Mouse (Mus musculus) left cerebral cortex, postnatal 14 days (tissue): ENCODE results near the gene Rcc2. TPM values are rescaled to one million over a fixed set of nuclear protein-coding genes. Genes with fewer than 3 reads are reported as not detected.

Experiments used
- DNase-seq, 2 experiments: peaks; one replicate each; pipeline ENCODE4 v3.0.0; 2021 to 2022; ENCODE audit warnings: low spot score in 2 of 2, mixed read lengths in 1 of 2
- intact Hi-C: fragments of 180-260 bp; cut with DNase I; formaldehyde crosslinking; loops from one replicate; pipeline ENCODE4 v1.15.1; 2025
- long read RNA-seq, 2 experiments: library from polyadenylated mRNA; stranded (forward); transcript quantifications; one replicate each; pipeline ENCODE4 v2.0.0; 2021
- total RNA-seq, 2 experiments: library from RNA; stranded (reverse); gene quantifications; 2 replicates each; pipeline ENCODE4 v1.2.3; 2021

Rcc2 gene
- 10 to 100 TPM; 67.2 to 69.5 TPM for total RNA-seq
- long read RNA-seq, experiment 1, transcript Rcc2-201 (13 exons, 3,767 nt): major isoform, 29 of 87 reads
- long read RNA-seq, experiment 1, partial matches to known transcripts: 46 of 87 reads
- long read RNA-seq, experiment 1, other reads (novel, unspliced or antisense): 12 of 87 reads
- long read RNA-seq, experiment 2, transcript Rcc2-201 (13 exons, 3,767 nt): major isoform, 27 of 79 reads
- long read RNA-seq, experiment 2, partial matches to known transcripts: 37 of 79 reads
- long read RNA-seq, experiment 2, other reads (novel, unspliced or antisense): 15 of 79 reads

GRCm38 (mm10) chr4:140700269-140701018 lies at the start of gene Rcc2:
Rcc2 (plus strand) TSS chr4:140700541.
- intact Hi-C loops: no loop called here
- no peak for DNase-seq

DNA sequence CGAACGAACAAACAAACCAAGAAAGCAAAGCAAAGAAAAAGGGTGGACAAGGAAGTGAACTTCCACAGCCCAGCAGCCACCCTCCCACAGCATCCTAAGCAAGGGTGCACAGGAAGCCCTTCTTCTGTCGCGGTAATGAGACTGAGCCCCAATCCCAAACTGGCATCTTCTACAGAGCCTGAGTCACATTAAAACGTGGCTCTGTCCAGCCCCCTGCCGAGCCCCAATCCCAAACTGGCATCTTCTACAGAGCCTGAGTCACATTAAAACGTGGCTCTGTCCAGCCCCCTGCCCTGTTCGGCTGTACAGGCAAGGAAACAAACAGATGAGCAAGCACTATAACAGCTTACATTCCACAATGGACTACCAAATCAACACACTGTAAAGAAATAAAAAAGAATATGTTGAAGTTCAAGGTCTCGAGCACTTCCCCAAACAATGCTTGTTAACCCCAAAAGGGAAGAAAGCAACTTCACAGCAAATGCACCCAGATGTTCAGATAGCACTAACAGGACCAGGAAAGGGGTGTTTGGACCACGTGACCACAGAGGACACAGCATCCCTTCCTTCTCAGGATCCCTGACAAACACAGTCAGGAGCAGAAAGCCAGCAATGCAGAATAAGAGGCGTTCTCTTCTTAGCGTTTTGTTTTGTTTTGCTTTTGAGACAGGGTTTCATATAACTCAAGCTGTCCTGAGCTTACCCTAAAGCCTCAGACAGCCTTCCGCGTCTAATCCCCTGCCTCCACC lies 46.3 kb upstream of the Rcc2 start:
- intact Hi-C loops: no loop called here
- no peak for DNase-seq

GRCm38 (mm10) chr4:140654798-140655197 lies 45.5 kb upstream of the Rcc2 start:
- DNase-seq: no peak
- intact Hi-C loops: no loop called here

DNA sequence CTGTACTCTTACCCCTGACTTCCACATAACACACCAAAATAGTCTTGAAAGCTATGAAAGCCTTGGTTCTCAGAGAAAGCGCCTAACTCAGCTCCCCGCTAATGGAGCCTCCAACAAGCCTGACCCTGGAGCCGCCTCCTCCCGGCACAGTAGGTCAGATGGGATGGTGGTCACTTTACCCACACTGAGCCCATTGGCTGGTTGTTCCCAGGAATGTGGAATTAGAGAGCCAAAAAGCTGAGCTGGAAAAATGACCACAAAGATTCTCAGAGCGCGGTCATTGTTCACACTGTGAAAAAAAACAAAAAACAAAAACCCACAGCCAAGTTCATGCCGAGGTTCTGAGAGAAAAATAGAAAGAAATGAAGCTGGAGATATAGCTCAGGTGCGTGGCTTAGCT lies 43.8 kb upstream of the Rcc2 start:
- no peak for DNase-seq
- intact Hi-C loops: no loop called here

GRCm38 (mm10) chr4:140657681-140658575 lies 42.4 kb upstream of the Rcc2 start:
- intact Hi-C loops: no loop called here

GRCm38 (mm10) chr4:140661406-140662022 lies 38.8 kb upstream of the Rcc2 start:
- DNase-seq: no peak
- intact Hi-C loops: no loop called here

More at GRCm38 (mm10) chr4:140657681-140658575, 42.4 kb upstream of the Rcc2 start:
- peak; percentile 81 to 85 for DNase-seq

GRCm38 (mm10) chr4:140662453-140662852 lies 37.9 kb upstream of the Rcc2 start:
- intact Hi-C loops: no loop called here
- no peak for DNase-seq

GRCm38 (mm10) chr4:140662882-140663585 lies 37.3 kb upstream of the Rcc2 start:
- intact Hi-C loops: no loop called here
- DNase-seq: no peak

DNA sequence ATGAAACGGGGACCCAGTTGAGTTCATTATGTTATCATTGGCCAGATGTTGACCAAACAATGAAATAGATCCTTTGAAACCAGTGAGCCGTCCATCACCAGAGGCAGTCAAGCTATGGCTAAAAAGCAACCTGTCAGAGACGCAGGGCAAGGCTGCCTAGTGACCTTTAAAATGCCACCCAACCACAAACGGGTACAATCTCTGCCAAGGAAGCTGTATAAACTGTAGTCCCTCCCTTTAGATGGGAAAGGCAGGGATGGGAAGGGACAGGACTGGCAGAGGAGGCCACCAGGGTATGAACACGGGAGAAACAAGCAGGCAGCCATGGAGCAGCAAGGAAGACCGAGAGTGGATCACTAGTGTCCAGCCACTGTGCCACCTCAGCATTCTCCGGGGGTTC lies 35.3 kb upstream of the Rcc2 start:
- no peak for DNase-seq
- intact Hi-C loops: no loop called here

GRCm38 (mm10) chr4:140665760-140666159 lies 34.6 kb upstream of the Rcc2 start, which contains the start of gene Arhgef10l:
Arhgef10l (minus strand) TSS chr4:140666012.
- intact Hi-C loops: no loop called here
- no peak for DNase-seq

- intact Hi-C loops: no loop called here
- no peak for DNase-seq
These were observed 32.5 kb upstream of the Rcc2 start for GRCm38 (mm10) chr4:140667802-140668201.

GRCm38 (mm10) chr4:140673527-140674264 lies 26.6 kb upstream of the Rcc2 start:
- no peak for DNase-seq
- intact Hi-C loops: loop anchor here (1.0 to 10.0 kb wide), 3 partner anchors 81 to 429 kb away; partner anchors contain the start of gene Igsf21

DNA sequence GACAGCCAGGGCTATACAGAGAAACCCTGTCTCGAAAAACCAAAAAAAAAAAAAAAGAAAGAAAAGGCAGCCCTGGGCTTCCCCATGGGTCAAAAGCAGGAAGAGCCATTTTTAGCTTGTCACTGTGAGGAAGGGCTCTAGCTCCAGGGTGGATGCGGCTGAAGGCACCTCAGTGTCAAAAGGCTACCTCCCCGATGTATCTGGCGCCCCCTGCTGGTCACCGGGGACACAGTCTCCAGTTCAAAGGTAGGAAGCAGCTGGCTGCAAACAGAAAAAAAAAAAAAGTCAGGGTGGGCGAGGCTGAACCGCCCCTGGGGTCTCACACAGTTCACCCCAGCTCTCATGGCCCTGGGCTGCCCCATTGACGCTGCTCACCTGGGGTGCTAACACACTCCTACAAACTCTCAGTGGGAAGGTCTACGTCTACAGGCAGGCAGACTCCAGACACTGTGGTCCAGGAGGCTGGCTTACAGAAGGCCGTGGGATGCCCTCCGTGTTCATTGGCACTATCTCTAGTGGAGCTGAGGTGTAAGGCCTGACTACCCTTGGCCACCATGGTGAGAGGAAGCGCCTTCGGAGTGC lies 25.9 kb upstream of the Rcc2 start:
- intact Hi-C loops: loop anchor here (1.0 to 10.0 kb wide), 3 partner anchors 82 to 430 kb away; partner anchors contain the start of gene Igsf21
- DNase-seq: peak; percentile 39 to 72

DNA sequence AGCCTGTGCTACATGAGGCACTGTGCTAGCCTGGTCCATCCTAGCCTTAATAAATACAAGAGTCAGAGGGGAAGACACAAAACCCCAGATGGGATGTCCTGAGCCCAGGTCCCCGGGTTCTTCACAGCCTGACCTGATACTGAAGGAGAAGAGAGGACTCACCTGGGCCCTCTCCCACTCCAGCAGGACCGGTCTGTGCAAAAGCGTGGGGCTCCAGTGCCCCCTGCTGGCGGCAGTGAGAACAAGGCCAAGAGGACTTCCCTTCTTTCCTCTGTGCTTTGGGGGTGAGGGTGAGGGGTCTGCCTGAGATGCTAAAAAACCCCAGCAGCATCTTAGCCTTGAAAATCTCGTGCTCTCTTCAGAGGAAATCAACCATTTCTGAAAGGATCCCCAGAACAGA lies 21.3 kb upstream of the Rcc2 start:
- DNase-seq: peak in 1 of 2 experiments; percentile 33
- intact Hi-C loops: loop anchor here (1.0 to 10.0 kb wide), 5 partner anchors 35 to 807 kb away; partner anchors contain the start of gene Igsf21

- peak; percentile 83 to 87 for DNase-seq
These were observed 20.5 kb upstream of the Rcc2 start for GRCm38 (mm10) chr4:140679723-140680380.

DNA sequence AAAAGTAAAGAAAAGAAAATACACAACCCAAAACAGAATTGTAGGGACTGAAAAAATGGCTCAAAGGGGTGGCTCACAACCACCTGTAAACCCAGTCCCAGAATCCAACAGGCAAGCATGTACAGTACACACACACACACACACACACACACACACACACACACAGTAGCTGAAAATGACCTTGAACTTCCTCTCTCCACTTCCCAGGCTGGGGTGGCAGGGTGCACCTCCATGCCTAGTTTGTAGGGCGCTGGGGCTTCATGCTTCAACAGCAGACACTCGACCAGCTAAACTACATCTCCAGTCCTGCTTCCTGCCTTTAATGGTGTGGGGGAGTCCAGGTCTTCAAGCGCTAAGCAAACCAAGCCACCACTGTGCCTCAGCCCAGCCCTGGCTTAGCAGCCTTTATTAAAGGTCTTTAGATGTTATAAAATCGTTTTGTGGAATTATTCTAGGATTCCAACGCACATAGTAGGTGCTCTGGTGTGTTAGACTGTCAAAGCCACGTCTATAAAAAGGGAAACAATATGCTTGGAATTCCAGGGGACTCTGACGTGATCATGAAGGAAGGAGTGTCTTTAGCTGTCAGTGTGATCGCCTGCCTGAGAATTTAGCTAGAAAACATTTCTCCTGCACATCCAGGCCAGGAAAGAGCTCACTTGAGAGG lies 19.5 kb upstream of the Rcc2 start:
- intact Hi-C loops: loop anchor here (5.0 kb wide), 1 partner anchor 131 kb away; the partner anchor contains the start of gene Padi3
- no peak for DNase-seq

More at GRCm38 (mm10) chr4:140679723-140680380, 20.5 kb upstream of the Rcc2 start:
- intact Hi-C loops: loop anchor here (1.0 to 10.0 kb wide), 6 partner anchors 34 to 808 kb away; partner anchors contain the start of genes Igsf21 and Padi3
